Mouse (Mus musculus) testis, adult 2 months (tissue): Measurements from ENCODE around the gene Farp1.

Experiments used
- CTCF ChIP-seq: fragments of 200-500 bp; IDR thresholded peaks from 2 replicates; pipeline ENCODE4 v1.5.1; 2012; ENCODE audit warnings: low read depth, mild to moderate bottlenecking, inconsistent platforms, low read length, moderate library complexity; ENCODE audit not compliant: control insufficient read depth, insufficient read depth, insufficient replicate concordance
- POLR2A ChIP-seq: fragments of 200-500 bp; IDR thresholded peaks from 2 replicates; pipeline ENCODE4 v1.6.1; 2012; ENCODE audit warnings: low read depth, mild to moderate bottlenecking, inconsistent platforms, low read length, moderate library complexity; ENCODE audit not compliant: control insufficient read depth

DNA sequence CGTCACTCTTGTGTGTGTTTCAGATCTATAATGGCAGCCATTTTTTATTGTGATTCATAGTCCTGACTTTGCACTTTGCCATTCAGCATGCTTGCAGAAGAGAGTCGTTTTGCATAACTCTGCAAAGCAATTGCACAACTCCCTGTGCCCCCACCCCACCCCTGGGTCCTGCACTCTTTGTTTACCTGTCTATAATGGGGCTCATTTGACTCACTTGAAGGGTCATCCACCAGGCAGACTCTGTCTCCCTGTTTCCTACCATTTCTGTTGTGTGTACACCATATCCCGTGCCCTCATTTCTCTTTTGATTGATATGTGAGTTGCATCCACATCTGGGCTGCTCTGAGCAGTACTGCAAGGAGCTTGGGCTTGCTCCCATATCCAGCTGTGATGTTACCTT, 175.3 kb downstream of the Farp1 start:
- no peak for TF ChIP-seq CTCF
- no peak for TF ChIP-seq POLR2A
